Mouse (Mus musculus) liver, embryonic 14.5 days (tissue): ENCODE data around the gene Uck1. TPM values are rescaled to one million over a fixed set of nuclear protein-coding genes. Genes with fewer than 3 reads are reported as not detected.

Experiments used
- ATAC-seq: fragments of 200-750 bp; cut with Nextera tagmentation; 2 replicates; pipeline ENCODE4 v1.8.0; 2017; ENCODE audit warnings: moderate number of reproducible peaks, mild to moderate bottlenecking, moderate library complexity; ENCODE audit not compliant: insufficient read depth
- DNase-seq, 3 experiments: peaks; one replicate each; pipeline ENCODE4 v3.0.0-alpha.2; 2012 to 2013; ENCODE audit warnings: low read depth in 3 of 3, low spot score in 3 of 3
- H3K27ac ChIP-seq: fragments of 300-500 bp; sonication (generic); 2 replicates; pipeline ENCODE4 v1.5.1; 2014; ENCODE audit warnings: moderate library complexity, mild to moderate bottlenecking, control low read depth, inconsistent platforms
- H3K27me3 ChIP-seq: fragments of 300-500 bp; sonication (generic); 2 replicates; pipeline ENCODE4 v1.6.1; 2014; ENCODE audit warnings: mild to moderate bottlenecking, low read length, moderate library complexity; ENCODE audit not compliant: control insufficient read depth, insufficient read depth
- H3K36me3 ChIP-seq: fragments of 300-500 bp; sonication (generic); replicated peaks from 2 replicates; pipeline ENCODE4 v1.6.1; 2014; ENCODE audit warnings: low read depth; ENCODE audit not compliant: control insufficient read depth, insufficient read depth
- H3K4me1 ChIP-seq, 2 experiments: fragments of 200-500 bp in 1 of 2; fragments of 300-500 bp in 1 of 2; sonication (generic) in 1 of 2; replicated peaks; 2 replicates each; pipeline ENCODE4 v1.6.1; 2012 to 2014; ENCODE audit warnings: antibody characterized with exemption in 1 of 2, inconsistent platforms in 1 of 2, low read length in 1 of 2; ENCODE audit not compliant: control insufficient read depth in 2 of 2, insufficient read depth in 2 of 2
- H3K4me2 ChIP-seq: fragments of 300-500 bp; sonication (generic); 2 replicates; pipeline ENCODE4 v1.6.1; 2014; ENCODE audit warnings: low read depth, mild to moderate bottlenecking, control low read depth, moderate library complexity
- H3K4me3 ChIP-seq, 2 experiments: fragments of 200-500 bp in 1 of 2; fragments of 300-500 bp in 1 of 2; sonication (generic) in 1 of 2; 2 replicates each; pipeline ENCODE4 v1.5.1; 2012 to 2014; ENCODE audit warnings: low read depth in 2 of 2, low read length in 2 of 2, mild to moderate bottlenecking in 2 of 2, control low read depth in 1 of 2, inconsistent platforms in 1 of 2, moderate library complexity in 1 of 2; ENCODE audit not compliant: insufficient read depth in 1 of 2
- H3K9ac ChIP-seq: fragments of 300-500 bp; sonication (generic); replicated peaks from 2 replicates; pipeline ENCODE4 v1.6.1; 2014; ENCODE audit warnings: mild to moderate bottlenecking, control low read depth, moderate library complexity
- H3K9me3 ChIP-seq: fragments of 300-500 bp; sonication (generic); 2 replicates; pipeline ENCODE4 v1.6.1; 2016; ENCODE audit warnings: low read length, mixed read lengths; ENCODE audit not compliant: control insufficient read depth
- CTCF ChIP-seq: IDR thresholded peaks from 2 replicates; pipeline ENCODE4 v1.5.1; 2016; ENCODE audit warnings: antibody characterized with exemption, low read depth, control low read depth
- EP300 ChIP-seq: IDR thresholded peaks from 2 replicates; pipeline ENCODE4 v1.6.1; 2016; ENCODE audit warnings: antibody characterized with exemption, low read depth
- WGBS: fragments of 180-500 bp; shearing (Covaris S2); extraction: QIAGEN DNeasy Blood & Tissue Kit; methylation state at CpG from one replicate; pipeline ENCODE4 v1.1.7; 2014; ENCODE audit not compliant: insufficient replicate concordance; 5-methylcytosine and 5-hydroxymethylcytosine counted together
- polyA plus RNA-seq, 2 experiments: library from polyadenylated mRNA; depleted of rRNA in 1 of 2; stranded (reverse) in 1 of 2; unstranded in 1 of 2; fragments of >200 nt; fragmentation: Nextera tagmentation in 1 of 2; extraction: Ambion mirVana in 1 of 2; gene quantifications; 2 replicates each; pipeline versions ENCODE4 v1.2.1 to v1.2.3; 2012 to 2014

The Uck1 gene
- polyA plus RNA-seq, 2 experiments: 17.7 to 21.5 TPM

- DNase-seq (no peak), ATAC-seq (no peak)
- Histone ChIP-seq H3K27ac (no peak overlapping the region), H3K4me1 (no peaks in the 10 kb centered on the region), H3K4me2 (no peak overlapping the region), H3K9me3 (no peaks in the 10 kb centered on the region), H3K9ac (no peak overlapping the region), H3K27me3 (no peaks in the 10 kb centered on the region), H3K36me3 (peaks cover 22% of the 10 kb centered on the region), H3K4me3 (no peak overlapping the region)
- WGBS: 80% methylated on average over 5 of the region's 5 CpGs
- no peak for TF ChIP-seq CTCF
Measured at GRCm38 (mm10) chr2:32252658-32253057, 7.3 kb downstream of the Uck1 start.

GRCm38 (mm10) chr2:32251791-32252527 lies 8.0 kb downstream of the Uck1 start:
- H3K36me3 ChIP-seq: peaks cover 19% of the 10 kb centered on the region
- H3K9me3 ChIP-seq: no peaks in the 10 kb centered on the region
- H3K27me3 ChIP-seq: no peaks in the 10 kb centered on the region
- TF ChIP-seq EP300 (no peak), CTCF (no peak)
- H3K4me1 ChIP-seq: no peaks in the 10 kb centered on the region
- H3K27ac ChIP-seq: no peak overlapping the region
- DNase-seq (no peak), ATAC-seq (no peak)
- H3K9ac ChIP-seq: no peak overlapping the region
- H3K4me3 ChIP-seq: no peak overlapping the region
- H3K4me2 ChIP-seq: no peak overlapping the region
- 83% methylated on average over 12 of the region's 12 CpGs for WGBS

GRCm38 (mm10) chr2:32248377-32249361 lies 11.3 kb downstream of the Uck1 start:
- Histone ChIP-seq H3K36me3 (peaks cover 15% of the 10 kb centered on the region), H3K9ac (no peak overlapping the region), H3K27ac (no peak overlapping the region), H3K4me3 (no peak overlapping the region), H3K4me2 (no peak overlapping the region), H3K4me1 (no peaks in the 10 kb centered on the region), H3K9me3 (no peaks in the 10 kb centered on the region), H3K27me3 (no peaks in the 10 kb centered on the region)
- ATAC-seq (no peak), DNase-seq (no peak)
- WGBS: 66% methylated on average over 10 of the region's 10 CpGs
- no peak for TF ChIP-seq CTCF
- no peak for TF ChIP-seq EP300

- H3K36me3 ChIP-seq: peaks cover 15% of the 10 kb centered on the region
- H3K4me1 ChIP-seq: no peaks in the 10 kb centered on the region
- no peak overlapping the region for H3K4me3 ChIP-seq
- TF ChIP-seq EP300 (no peak), CTCF (no peak)
- no peak overlapping the region for H3K4me2 ChIP-seq
- H3K9me3 ChIP-seq: no peaks in the 10 kb centered on the region
- 74% methylated on average over 4 of the region's 4 CpGs for WGBS
- no peaks in the 10 kb centered on the region for H3K27me3 ChIP-seq
- DNase-seq: no peak
- H3K27ac ChIP-seq: no peak overlapping the region
- ATAC-seq: no peak
- no peak overlapping the region for H3K9ac ChIP-seq
Measured at GRCm38 (mm10) chr2:32246741-32247140, 13.2 kb downstream of the Uck1 start.

GRCm38 (mm10) chr2:32242986-32243385 lies 17.0 kb downstream of the Uck1 start:
- Histone ChIP-seq H3K4me1 (no peaks in the 10 kb centered on the region), H3K9me3 (no peaks in the 10 kb centered on the region), H3K27ac (no peak overlapping the region), H3K4me2 (no peak overlapping the region), H3K36me3 (peaks cover 7% of the 10 kb centered on the region), H3K9ac (no peak overlapping the region), H3K4me3 (no peak overlapping the region), H3K27me3 (no peaks in the 10 kb centered on the region)
- WGBS: 78% methylated on average over 4 of the region's 4 CpGs
- no peak for ATAC-seq
- no peak for TF ChIP-seq CTCF
- TF ChIP-seq EP300: no peak
- DNase-seq: no peak
